Mouse (Mus musculus): ENCODE results near the gene Zfp804a.

The Zfp804a gene

GRCm38 (mm10) chr2:82282591-82283269 is 229.7 kb downstream of the Zfp804a start:
- DNase-seq = no peak

GRCm38 (mm10) chr2:82294932-82295493 is 242.0 kb downstream of the Zfp804a start:
- DNase-seq = no peak

Data from kidney, adult 9 months (tissue).